Mouse (Mus musculus): ENCODE results near the gene Pdpr. TPM values are rescaled to one million over a fixed set of nuclear protein-coding genes. Genes with fewer than 3 reads are reported as not detected.
"Not testable (repeated sequence)": the region's sequence is repeated elsewhere in the genome, so short reads cannot be mapped to it uniquely, and the experiment has no call there.

Gene Pdpr
- polyA plus RNA-seq, 1 experiment from 2014 or later: 3.3 TPM

DNA sequence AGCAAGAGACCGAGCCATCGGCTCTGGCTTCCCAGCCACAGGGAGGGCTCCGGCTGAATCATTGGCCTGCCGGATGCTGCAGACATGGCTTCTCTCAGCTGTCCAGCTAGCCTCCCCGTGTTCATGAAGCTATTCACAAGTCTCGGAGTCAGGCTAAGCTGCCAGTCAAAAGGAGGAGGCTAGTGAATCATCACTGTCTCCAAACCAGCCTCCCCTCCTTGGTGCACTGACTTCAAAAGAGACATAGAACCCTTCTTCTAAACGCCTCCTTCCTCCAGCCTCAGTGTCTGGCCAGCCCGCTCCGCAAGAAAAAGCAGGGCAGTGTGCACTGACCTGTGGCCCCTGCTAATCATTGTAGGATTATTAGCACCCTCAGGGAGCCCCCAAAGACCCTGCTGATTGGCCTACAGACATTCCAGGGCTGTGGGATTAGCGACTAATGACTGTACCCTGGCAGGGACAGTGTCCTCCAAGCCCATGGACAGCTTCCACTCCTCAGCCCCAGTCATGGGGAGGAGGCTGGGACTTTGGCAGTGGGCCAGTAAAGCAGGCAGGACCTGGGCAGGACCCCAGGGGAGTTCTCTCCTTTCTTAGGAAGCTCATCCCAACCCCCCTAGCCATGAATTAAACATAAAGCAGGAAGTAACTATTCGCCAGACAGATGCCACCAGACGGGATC lies 12.7 kb upstream of the Pdpr start:
- ATAC-seq (no peak), DNase-seq (no peak)
- Histone ChIP-seq H3K36me3 (replicated peaks; ENCODE audit: insufficient read depth, low read length) (no peaks in the 10 kb centered on the region), H3K27ac (ENCODE audit: low read depth) (no peak overlapping the region), H3K4me1 (ENCODE audit: insufficient read depth) (no peaks in the 10 kb centered on the region), H3K4me3 (ENCODE audit: low read depth, low read length) (no peak overlapping the region), H3K4me2 (ENCODE audit: low read depth, low read length) (no peak overlapping the region), H3K9ac (replicated peaks) (no peak overlapping the region), H3K27me3 (ENCODE audit: insufficient read depth, low read length) (no peaks in the 10 kb centered on the region), H3K9me3 (ENCODE audit: low read length) (no peaks in the 10 kb centered on the region)
- 65% methylated on average over 12 of the region's 12 CpGs for WGBS (ENCODE audit: insufficient replicate concordance)
- no peak for TF ChIP-seq CTCF (IDR thresholded peaks at IDR 0.05; ENCODE audit: low read depth)
- no peak for TF ChIP-seq EP300 (IDR thresholded peaks at IDR 0.05; ENCODE audit: low read depth)

- 78% methylated on average over 5 of the region's 5 CpGs for WGBS (ENCODE audit: insufficient replicate concordance)
- not testable (repeated sequence) for H3K4me2 ChIP-seq (ENCODE audit: low read depth, low read length); H3K4me3 ChIP-seq (ENCODE audit: low read depth, low read length); H3K36me3 ChIP-seq (replicated peaks; ENCODE audit: insufficient read depth, low read length); DNase-seq; H3K4me1 ChIP-seq (ENCODE audit: insufficient read depth); H3K9me3 ChIP-seq (ENCODE audit: low read length); H3K9ac ChIP-seq (replicated peaks); H3K27me3 ChIP-seq (ENCODE audit: insufficient read depth, low read length); ATAC-seq; H3K27ac ChIP-seq (ENCODE audit: low read depth)
These were observed 10.5 kb upstream of the Pdpr start for GRCm38 (mm10) chr8:111083936-111084335.

GRCm38 (mm10) chr8:111090126-111090525 lies 4.3 kb upstream of the Pdpr start:
- peaks cover 3% of the 10 kb centered on the region; the same call in 1 of the 2 replicates for H3K4me1 ChIP-seq (ENCODE audit: insufficient read depth)
- no peaks in the 10 kb centered on the region for H3K9me3 ChIP-seq (ENCODE audit: low read length)
- no peak overlapping the region for H3K27ac ChIP-seq (ENCODE audit: low read depth)
- no peaks in the 10 kb centered on the region for H3K36me3 ChIP-seq (replicated peaks; ENCODE audit: insufficient read depth, low read length)
- H3K9ac ChIP-seq (replicated peaks): no peak overlapping the region
- TF ChIP-seq EP300 (IDR thresholded peaks at IDR 0.05; ENCODE audit: low read depth) (no peak), CTCF (IDR thresholded peaks at IDR 0.05; ENCODE audit: low read depth) (peak; percentile 91)
- no peak overlapping the region for H3K4me3 ChIP-seq (ENCODE audit: low read depth, low read length)
- ATAC-seq: no peak
- no peaks in the 10 kb centered on the region for H3K27me3 ChIP-seq (ENCODE audit: insufficient read depth, low read length)
- H3K4me2 ChIP-seq (ENCODE audit: low read depth, low read length): no peak overlapping the region
- peak; percentile 88 for DNase-seq
- WGBS (ENCODE audit: insufficient replicate concordance): 2% methylated on average over 2 of the region's 2 CpGs

GRCm38 (mm10) chr8:111091706-111092105 lies 2.7 kb upstream of the Pdpr start:
- TF ChIP-seq EP300 (IDR thresholded peaks at IDR 0.05; ENCODE audit: low read depth): no peak
- TF ChIP-seq CTCF (IDR thresholded peaks at IDR 0.05; ENCODE audit: low read depth): no peak
- no peak for DNase-seq
- no peak for ATAC-seq
- no peak overlapping the region for H3K9ac ChIP-seq (replicated peaks)
- H3K4me3 ChIP-seq (ENCODE audit: low read depth, low read length): no peak overlapping the region
- H3K27ac ChIP-seq (ENCODE audit: low read depth): no peak overlapping the region
- no peak overlapping the region for H3K4me2 ChIP-seq (ENCODE audit: low read depth, low read length)
- no peaks in the 10 kb centered on the region for H3K27me3 ChIP-seq (ENCODE audit: insufficient read depth, low read length)
- H3K9me3 ChIP-seq (ENCODE audit: low read length): no peaks in the 10 kb centered on the region
- WGBS (ENCODE audit: insufficient replicate concordance): 76% methylated on average over 7 of the region's 7 CpGs
- no peaks in the 10 kb centered on the region for H3K36me3 ChIP-seq (replicated peaks; ENCODE audit: insufficient read depth, low read length)
- H3K4me1 ChIP-seq (ENCODE audit: insufficient read depth): peaks cover 6% of the 10 kb centered on the region

DNA sequence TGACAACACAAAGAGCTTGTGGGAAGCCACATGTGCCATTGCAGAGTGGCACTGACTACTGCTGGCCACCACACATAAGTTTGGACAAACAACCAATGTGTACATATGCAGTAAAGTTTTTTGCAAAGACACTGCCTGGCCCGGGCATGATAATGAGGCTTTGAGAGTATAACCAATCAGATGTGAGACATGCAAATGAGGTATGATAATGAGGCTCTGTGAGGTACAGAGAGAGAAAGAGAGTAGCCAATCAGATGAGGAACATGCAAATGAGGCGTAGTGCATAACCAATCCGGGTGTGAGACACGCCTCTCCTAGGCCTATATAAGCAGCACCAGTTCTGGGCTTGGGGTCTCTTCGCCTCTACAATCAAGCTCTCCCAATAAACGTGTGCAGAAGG lies 2.1 kb upstream of the Pdpr start, which contains the start of gene Clec18a:
Gene Clec18a (minus strand): TSS at position 101 of the 400 bp plus-strand sequence.
- not testable (repeated sequence) for H3K9me3 ChIP-seq (ENCODE audit: low read length); H3K9ac ChIP-seq (replicated peaks); H3K27me3 ChIP-seq (ENCODE audit: insufficient read depth, low read length); H3K27ac ChIP-seq (ENCODE audit: low read depth); H3K4me2 ChIP-seq (ENCODE audit: low read depth, low read length); H3K4me3 ChIP-seq (ENCODE audit: low read depth, low read length); H3K4me1 ChIP-seq (ENCODE audit: insufficient read depth); H3K36me3 ChIP-seq (replicated peaks; ENCODE audit: insufficient read depth, low read length); DNase-seq; ATAC-seq
- 69% methylated on average over 3 of the region's 6 CpGs for WGBS (ENCODE audit: insufficient replicate concordance)

GRCm38 (mm10) chr8:111094719-111095302 lies 381 bp downstream of the Pdpr start:
- peak overlapping the region; percentile 76 for H3K9ac ChIP-seq (replicated peaks)
- not testable (repeated sequence) for H3K36me3 ChIP-seq (replicated peaks; ENCODE audit: insufficient read depth, low read length); H3K9me3 ChIP-seq (ENCODE audit: low read length); H3K27me3 ChIP-seq (ENCODE audit: insufficient read depth, low read length); H3K4me1 ChIP-seq (ENCODE audit: insufficient read depth)
- H3K27ac ChIP-seq (ENCODE audit: low read depth): peak overlapping the region; percentile 55
- DNase-seq (peak; percentile 51), ATAC-seq (peak; percentile 80)
- under 1% methylated on average over 30 of the region's 69 CpGs for WGBS (ENCODE audit: insufficient replicate concordance)
- peak overlapping the region; percentile 68 for H3K4me3 ChIP-seq (ENCODE audit: low read depth, low read length)
- peak overlapping the region; percentile 96 for H3K4me2 ChIP-seq (ENCODE audit: low read depth, low read length)

Data from liver, postnatal 0 days (tissue).